Mouse (Mus musculus) heart, embryonic 15.5 days (tissue): ENCODE results near the gene Eme2. TPM values are rescaled to one million over a fixed set of nuclear protein-coding genes. Genes with fewer than 3 reads are reported as not detected.
A peak's percentile ranks its signal among the peaks of the same experiment; 100 is the strongest.

Experiments
- ATAC-seq: fragments of 200-750 bp; cut with Nextera tagmentation; replicated peaks from 2 replicates; pipeline ENCODE4 v1.8.0; 2017; ENCODE audit warnings: low read depth, moderate TSS enrichment; ENCODE audit not compliant: insufficient number of reproducible peaks, insufficient read depth, low FRiP score
- H3K27ac ChIP-seq: fragments of 300-500 bp; sonication (generic); 2 replicates; pipeline ENCODE4 v1.5.1; 2015; ENCODE audit warnings: mild to moderate bottlenecking, inconsistent platforms
- H3K27me3 ChIP-seq: fragments of 300-500 bp; sonication (generic); 2 replicates; pipeline ENCODE4 v1.6.1; 2015; ENCODE audit warnings: inconsistent platforms
- H3K36me3 ChIP-seq: fragments of 300-500 bp; sonication (generic); 2 replicates; pipeline ENCODE4 v1.6.1; 2015; ENCODE audit warnings: mild to moderate bottlenecking, inconsistent platforms
- H3K4me1 ChIP-seq: fragments of 300-500 bp; sonication (generic); replicated peaks from 2 replicates; pipeline ENCODE4 v1.6.1; 2015; ENCODE audit warnings: inconsistent platforms
- H3K4me2 ChIP-seq: fragments of 300-500 bp; sonication (generic); 2 replicates; pipeline ENCODE4 v1.6.1; 2015; ENCODE audit warnings: inconsistent platforms, mild to moderate bottlenecking, moderate library complexity
- H3K4me3 ChIP-seq: fragments of 300-500 bp; sonication (generic); 2 replicates; pipeline ENCODE4 v1.5.1; 2015; ENCODE audit warnings: mild to moderate bottlenecking, inconsistent platforms
- H3K9ac ChIP-seq: fragments of 300-500 bp; sonication (generic); 2 replicates; pipeline ENCODE4 v1.6.1; 2015; ENCODE audit warnings: mild to moderate bottlenecking, inconsistent platforms
- H3K9me3 ChIP-seq: fragments of 300-500 bp; sonication (generic); replicated peaks from 2 replicates; pipeline ENCODE4 v1.6.1; 2016; ENCODE audit warnings: inconsistent platforms
- WGBS: fragments of 180-500 bp; shearing (Covaris S2); methylation state at CpG from one replicate; pipeline ENCODE4 v1.1.7; 2015; ENCODE audit warnings: mixed read lengths; 5-methylcytosine and 5-hydroxymethylcytosine counted together
- polyA plus RNA-seq: library from polyadenylated mRNA; unstranded; fragments of >200 nt; fragmentation: Nextera tagmentation; extraction: Ambion mirVana; gene quantifications from 2 replicates; pipeline ENCODE4 v1.2.1, GENCODE M21; 2015

Eme2 gene
- polyA plus RNA-seq, 1 experiment from 2014 or later, result 16.6 TPM

GRCm38 (mm10) chr17:24867914-24868313 lies 27.0 kb downstream of the Eme2 start:
- H3K9ac ChIP-seq, result no peak overlapping the region
- H3K36me3 ChIP-seq, result 0 out of 2 replicates have a peak, but pooled peaks cover 3% of the 10 kb centered on the region
- WGBS, result 89% methylated on average over 10 of the region's 10 CpGs
- H3K9me3 ChIP-seq, result no peaks in the 10 kb centered on the region
- no peak overlapping the region for H3K4me2 ChIP-seq
- no peak overlapping the region for H3K27ac ChIP-seq
- H3K4me1 ChIP-seq, result no peaks in the 10 kb centered on the region
- no peak overlapping the region for H3K4me3 ChIP-seq
- no peak for ATAC-seq
- H3K27me3 ChIP-seq, result no peaks in the 10 kb centered on the region

- Histone ChIP-seq H3K4me3 (no peak within 1 kb of the TSS), H3K27ac (no peak within 1 kb of the TSS), H3K4me2 (no peak within 1 kb of the TSS), H3K4me1 (no peaks in the 10 kb centered on the region), H3K9me3 (no peaks in the 10 kb centered on the region), H3K27me3 (no peaks in the 10 kb centered on the region), H3K9ac (no peak within 1 kb of the TSS), H3K36me3 (peaks cover 23% of the 10 kb centered on the region)
- ATAC-seq, result no peak
- 85% methylated on average over 8 of the region's 8 CpGs for WGBS
These were observed 29.1 kb downstream of the Eme2 start, which contains the start of gene Igfals for GRCm38 (mm10) chr17:24865776-24866175. Igfals (plus strand) TSS chr17:24865997.

GRCm38 (mm10) chr17:24861785-24862184 lies 33.1 kb downstream of the Eme2 start:
- Histone ChIP-seq H3K9ac (no peak overlapping the region), H3K27me3 (no peaks in the 10 kb centered on the region), H3K9me3 (no peaks in the 10 kb centered on the region), H3K4me3 (no peak overlapping the region), H3K27ac (no peak overlapping the region), H3K4me1 (no peaks in the 10 kb centered on the region), H3K36me3 (peaks cover 23% of the 10 kb centered on the region), H3K4me2 (no peak overlapping the region)
- 89% methylated on average over 3 of the region's 3 CpGs for WGBS
- ATAC-seq, result no peak

GRCm38 (mm10) chr17:24860076-24860475 lies 34.8 kb downstream of the Eme2 start:
- peaks cover 23% of the 10 kb centered on the region for H3K36me3 ChIP-seq
- 81% methylated on average over 8 of the region's 8 CpGs for WGBS
- no peak overlapping the region for H3K9ac ChIP-seq

GRCm38 (mm10) chr17:24858967-24859366 lies 35.9 kb downstream of the Eme2 start:
- Histone ChIP-seq H3K9ac (no peak overlapping the region), H3K9me3 (no peaks in the 10 kb centered on the region), H3K36me3 (peaks cover 25% of the 10 kb centered on the region), H3K4me3 (no peak overlapping the region), H3K4me2 (no peak overlapping the region), H3K4me1 (no peaks in the 10 kb centered on the region), H3K27me3 (no peaks in the 10 kb centered on the region), H3K27ac (no peak overlapping the region)
- ATAC-seq, result no peak
- 86% methylated on average over 6 of the region's 6 CpGs for WGBS

More at GRCm38 (mm10) chr17:24860076-24860475, 34.8 kb downstream of the Eme2 start:
- no peak for ATAC-seq
- no peak overlapping the region for H3K4me2 ChIP-seq
- H3K9me3 ChIP-seq, result no peaks in the 10 kb centered on the region
- H3K27me3 ChIP-seq, result no peaks in the 10 kb centered on the region
- H3K4me3 ChIP-seq, result no peak overlapping the region
- H3K27ac ChIP-seq, result no peak overlapping the region
- H3K4me1 ChIP-seq, result no peaks in the 10 kb centered on the region

GRCm38 (mm10) chr17:24857831-24858470 lies 36.9 kb downstream of the Eme2 start:
- no peaks in the 10 kb centered on the region for H3K4me1 ChIP-seq
- H3K9me3 ChIP-seq, result no peaks in the 10 kb centered on the region
- H3K9ac ChIP-seq, result no peak overlapping the region
- ATAC-seq, result no peak
- H3K4me3 ChIP-seq, result no peak overlapping the region
- 84% methylated on average over 8 of the region's 8 CpGs for WGBS
- H3K27ac ChIP-seq, result no peak overlapping the region
- peaks cover 33% of the 10 kb centered on the region for H3K36me3 ChIP-seq
- no peaks in the 10 kb centered on the region for H3K27me3 ChIP-seq
- H3K4me2 ChIP-seq, result no peak overlapping the region

- Histone ChIP-seq H3K4me3 (no peak overlapping the region), H3K9ac (no peak overlapping the region), H3K36me3 (peaks cover 26% of the 10 kb centered on the region), H3K4me2 (no peak overlapping the region), H3K27ac (no peak overlapping the region), H3K9me3 (no peaks in the 10 kb centered on the region), H3K27me3 (no peaks in the 10 kb centered on the region), H3K4me1 (no peaks in the 10 kb centered on the region)
- ATAC-seq, result no peak
- 92% methylated on average over 13 of the region's 13 CpGs for WGBS
These were observed 38.3 kb downstream of the Eme2 start for GRCm38 (mm10) chr17:24856589-24856988.

GRCm38 (mm10) chr17:24855838-24856464 lies 38.9 kb downstream of the Eme2 start:
- no peak overlapping the region for H3K4me2 ChIP-seq
- H3K4me1 ChIP-seq, result peaks cover 6% of the 10 kb centered on the region; the same call in 1 of the 2 replicates
- peaks cover 20% of the 10 kb centered on the region for H3K36me3 ChIP-seq
- WGBS, result 75% methylated on average over 3 of the region's 3 CpGs
- no peak for ATAC-seq
- no peaks in the 10 kb centered on the region for H3K9me3 ChIP-seq
- H3K27me3 ChIP-seq, result no peaks in the 10 kb centered on the region
- no peak overlapping the region for H3K4me3 ChIP-seq
- no peak overlapping the region for H3K27ac ChIP-seq
- H3K9ac ChIP-seq, result no peak overlapping the region

GRCm38 (mm10) chr17:24851381-24852125 lies 43.3 kb downstream of the Eme2 start:
- Histone ChIP-seq H3K9ac (peak overlapping the region; percentile 62; the same call in 1 of the 2 replicates), H3K27me3 (no peaks in the 10 kb centered on the region), H3K9me3 (no peaks in the 10 kb centered on the region), H3K27ac (no peak overlapping the region), H3K36me3 (peaks cover 18% of the 10 kb centered on the region), H3K4me1 (peaks cover 16% of the 10 kb centered on the region), H3K4me2 (peak overlapping the region; percentile 86), H3K4me3 (peak overlapping the region; percentile 60)
- 77% methylated on average over 10 of the region's 10 CpGs for WGBS
- no peak for ATAC-seq

- Histone ChIP-seq H3K9ac (peak overlapping the region; percentile 62), H3K4me2 (peak overlapping the region; percentile 86), H3K4me3 (peak overlapping the region; percentile 60), H3K9me3 (no peaks in the 10 kb centered on the region), H3K4me1 (peaks cover 16% of the 10 kb centered on the region), H3K36me3 (peaks cover 18% of the 10 kb centered on the region), H3K27ac (peak overlapping the region; percentile 98), H3K27me3 (no peaks in the 10 kb centered on the region)
- 2% methylated on average over 20 of the region's 20 CpGs for WGBS
- ATAC-seq, result no peak
These were observed 44.1 kb downstream of the Eme2 start for GRCm38 (mm10) chr17:24850773-24851127.

- peak within 1 kb of the TSS; percentile 60 for H3K4me3 ChIP-seq
- WGBS, result under 1% methylated on average over 58 of the region's 58 CpGs
These were observed 44.7 kb downstream of the Eme2 start, which contains the start of gene Fahd1 for GRCm38 (mm10) chr17:24850065-24850772. Fahd1 (minus strand) TSS chr17:24850364.

More at GRCm38 (mm10) chr17:24850065-24850772, 44.7 kb downstream of the Eme2 start, which contains the start of gene Fahd1:
- H3K9me3 ChIP-seq, result no peaks in the 10 kb centered on the region
- ATAC-seq, result peak; percentile 98
- H3K9ac ChIP-seq, result peak within 1 kb of the TSS; percentile 91
- H3K36me3 ChIP-seq, result peaks cover 18% of the 10 kb centered on the region
- H3K4me1 ChIP-seq, result peaks cover 16% of the 10 kb centered on the region
- H3K27me3 ChIP-seq, result no peaks in the 10 kb centered on the region
- peak within 1 kb of the TSS; percentile 86 for H3K4me2 ChIP-seq
- H3K27ac ChIP-seq, result peak within 1 kb of the TSS; percentile 98
